Mouse (Mus musculus) erythroblast, embryonic 14.5 days (primary cell): ENCODE measurements around the gene Itga9. TPM values are rescaled to one million over a fixed set of nuclear protein-coding genes. Genes with fewer than 3 reads are reported as not detected.

ENCODE experiments used
- H3K27me3 ChIP-seq: 2 replicates; pipeline ENCODE4 v1.6.1; 2012; ENCODE audit warnings: inconsistent platforms; ENCODE audit not compliant: control insufficient read depth
- H3K36me3 ChIP-seq: 2 replicates; pipeline ENCODE4 v1.6.1; 2012; ENCODE audit warnings: mild to moderate bottlenecking, inconsistent platforms; ENCODE audit not compliant: control insufficient read depth
- H3K4me1 ChIP-seq: 2 replicates; pipeline ENCODE4 v1.6.1; 2012; ENCODE audit warnings: inconsistent platforms; ENCODE audit not compliant: control insufficient read depth
- H3K4me3 ChIP-seq: replicated peaks from 2 replicates; pipeline ENCODE3; 2012; ENCODE audit warnings: moderate library complexity, mild to moderate bottlenecking, inconsistent platforms
- H3K9me3 ChIP-seq: 2 replicates; pipeline ENCODE4 v1.6.1; 2012; ENCODE audit warnings: low read length, inconsistent platforms, mixed read lengths; ENCODE audit not compliant: control insufficient read depth
- GATA1 ChIP-seq: IDR thresholded peaks from 2 replicates; pipeline ENCODE4 v1.6.1; 2012; ENCODE audit warnings: low read length, inconsistent platforms, mixed read lengths
- TAL1 ChIP-seq: IDR thresholded peaks from 3 replicates; pipeline ENCODE4 v1.6.1; 2012; ENCODE audit warnings: low read length, inconsistent platforms, mixed read lengths
- polyA plus RNA-seq: library from polyadenylated mRNA; stranded (reverse); fragments of >175 nt; gene quantifications from 2 replicates; pipeline ENCODE4 v1.2.3, GENCODE M21; 2012

Gene Itga9
- polyA plus RNA-seq, 1 experiment = under 0.01 TPM

DNA sequence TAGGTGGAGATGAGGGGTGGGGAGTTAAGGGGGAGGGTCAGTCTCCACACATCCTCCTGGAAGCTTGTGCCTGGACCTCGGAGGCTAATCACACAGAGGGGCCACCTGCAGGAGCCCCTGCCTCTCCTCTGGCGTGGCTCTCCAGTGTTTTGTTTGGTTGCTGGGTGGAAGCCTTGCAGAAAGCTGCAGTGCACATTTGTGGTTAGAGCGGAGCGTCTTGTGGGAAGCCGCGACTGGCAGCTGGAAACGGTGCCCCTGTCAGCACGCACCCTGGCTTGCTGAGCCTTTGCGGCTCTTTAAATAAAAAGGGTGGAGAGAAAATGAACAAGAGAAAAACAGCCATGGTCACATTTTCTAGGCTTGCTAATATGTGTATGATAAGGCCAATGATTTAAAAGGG lies 70.9 kb downstream of the Itga9 start:
- Histone ChIP-seq H3K4me3 (no peak overlapping the region), H3K36me3 (no peaks in the 10 kb centered on the region), H3K27me3 (0 out of 2 replicates have a peak, but pooled peaks cover 4% of the 10 kb centered on the region), H3K4me1 (no peaks in the 10 kb centered on the region), H3K9me3 (no peaks in the 10 kb centered on the region)
- TF ChIP-seq TAL1 (no peak), GATA1 (no peak)

DNA sequence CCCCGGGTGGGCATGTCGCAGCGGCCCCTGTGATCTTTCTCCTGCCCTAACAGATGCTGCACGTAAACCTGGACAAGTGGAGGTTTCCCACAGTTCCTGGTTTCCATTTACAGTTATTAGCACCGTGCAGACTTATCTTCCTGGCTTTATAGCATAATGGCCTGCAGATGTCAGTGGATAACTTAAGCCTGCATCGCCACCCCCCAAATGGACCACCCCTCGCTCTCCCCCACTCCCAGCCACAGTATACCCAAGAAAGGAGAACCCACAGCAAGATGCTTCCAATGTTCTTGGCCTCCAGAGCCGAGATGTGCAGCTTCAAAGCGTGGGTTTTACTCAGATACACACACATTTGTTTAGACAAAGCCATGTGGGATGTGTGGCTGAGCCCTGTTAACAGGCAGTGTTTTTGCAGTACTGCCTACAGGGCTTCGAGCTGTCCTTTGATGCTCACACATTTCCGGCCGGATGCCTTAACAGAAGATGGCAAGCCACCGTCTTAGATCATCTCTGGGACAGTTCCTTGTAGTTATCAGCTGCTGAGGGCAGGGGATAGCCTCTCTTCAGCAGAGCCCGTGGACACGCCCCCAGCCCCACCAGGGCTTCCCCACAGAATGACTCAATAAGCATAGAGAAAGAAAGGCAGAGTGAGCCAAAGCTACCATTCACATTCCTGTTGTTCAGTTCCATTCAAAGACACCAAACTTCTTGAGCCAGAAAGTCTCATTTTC lies 71.7 kb downstream of the Itga9 start:
- H3K4me1 ChIP-seq = no peaks in the 10 kb centered on the region
- no peaks in the 10 kb centered on the region for H3K36me3 ChIP-seq
- 0 out of 2 replicates have a peak, but pooled peaks cover 4% of the 10 kb centered on the region for H3K27me3 ChIP-seq
- H3K9me3 ChIP-seq = no peaks in the 10 kb centered on the region
- TF ChIP-seq GATA1 (no peak), TAL1 (no peak)
- no peak overlapping the region for H3K4me3 ChIP-seq

DNA sequence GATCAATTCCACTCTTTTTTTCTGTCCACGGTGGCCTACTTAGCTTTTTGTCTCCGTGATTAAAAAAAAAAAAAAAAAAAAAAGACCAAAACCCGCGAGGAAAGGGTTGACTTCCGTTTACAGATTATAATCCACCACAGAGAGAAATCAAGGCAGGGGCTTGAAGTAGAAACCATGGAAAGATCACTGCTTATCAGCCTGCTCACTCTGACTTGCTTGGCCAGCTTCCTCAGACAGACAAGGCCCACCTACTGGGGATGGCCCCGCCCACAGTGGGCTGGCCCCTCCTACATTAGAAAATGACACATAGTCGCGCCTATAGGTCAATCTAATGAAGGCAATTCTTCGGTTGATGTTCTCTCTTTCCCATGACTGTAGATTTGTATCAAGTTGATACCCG lies 72.3 kb downstream of the Itga9 start:
- no peaks in the 10 kb centered on the region for H3K36me3 ChIP-seq
- H3K27me3 ChIP-seq = 0 out of 2 replicates have a peak, but pooled peaks cover 4% of the 10 kb centered on the region
- no peak overlapping the region for H3K4me3 ChIP-seq
- TF ChIP-seq TAL1 = no peak
- TF ChIP-seq GATA1 = no peak
- H3K9me3 ChIP-seq = no peaks in the 10 kb centered on the region
- no peaks in the 10 kb centered on the region for H3K4me1 ChIP-seq

DNA sequence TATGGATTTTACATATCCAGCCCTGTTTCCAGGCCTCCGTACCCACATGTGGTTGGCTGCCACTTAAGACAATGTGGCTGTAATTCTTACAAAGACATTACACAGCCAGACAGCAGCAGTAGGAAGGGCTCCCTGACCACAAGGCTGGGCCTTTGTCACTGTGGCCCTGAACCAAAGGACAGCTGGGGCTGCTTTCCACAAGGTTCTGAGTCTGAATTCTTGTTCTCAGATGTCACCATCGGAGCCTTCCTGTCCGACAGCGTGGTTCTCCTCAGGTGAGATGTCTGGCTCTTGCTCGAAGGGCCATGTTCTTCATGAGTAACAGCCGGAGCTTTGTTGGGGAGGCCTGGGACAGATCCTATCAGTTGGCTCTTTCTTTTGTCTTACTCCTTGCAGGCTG lies 75.0 kb downstream of the Itga9 start:
- Histone ChIP-seq H3K4me3 (no peak overlapping the region), H3K27me3 (0 out of 2 replicates have a peak, but pooled peaks cover 4% of the 10 kb centered on the region), H3K9me3 (no peaks in the 10 kb centered on the region), H3K36me3 (no peaks in the 10 kb centered on the region), H3K4me1 (no peaks in the 10 kb centered on the region)
- TF ChIP-seq TAL1 (no peak), GATA1 (no peak)

DNA sequence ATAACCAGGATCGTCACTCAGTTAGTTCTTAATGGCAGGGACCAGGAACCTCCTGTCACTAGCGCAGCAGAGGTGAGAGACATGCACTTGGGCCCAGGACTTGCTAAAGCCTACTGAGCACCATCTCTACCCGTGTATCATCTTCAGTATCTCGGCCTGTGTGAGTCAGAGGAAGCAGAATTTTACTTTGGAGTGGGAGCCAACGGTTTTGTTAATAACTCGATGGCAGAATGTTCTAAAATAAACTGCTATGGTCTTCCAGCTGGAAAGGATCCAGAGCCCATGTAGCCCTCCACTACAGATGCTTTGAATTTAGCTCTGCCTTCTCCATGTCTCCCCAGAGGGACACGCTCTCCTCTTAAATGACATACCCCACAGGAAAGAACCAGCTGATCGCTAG lies 75.7 kb downstream of the Itga9 start:
- no peaks in the 10 kb centered on the region for H3K4me1 ChIP-seq
- TF ChIP-seq GATA1 (no peak), TAL1 (no peak)
- H3K36me3 ChIP-seq = no peaks in the 10 kb centered on the region
- H3K9me3 ChIP-seq = no peaks in the 10 kb centered on the region
- no peak overlapping the region for H3K4me3 ChIP-seq
- 0 out of 2 replicates have a peak, but pooled peaks cover 4% of the 10 kb centered on the region for H3K27me3 ChIP-seq

DNA sequence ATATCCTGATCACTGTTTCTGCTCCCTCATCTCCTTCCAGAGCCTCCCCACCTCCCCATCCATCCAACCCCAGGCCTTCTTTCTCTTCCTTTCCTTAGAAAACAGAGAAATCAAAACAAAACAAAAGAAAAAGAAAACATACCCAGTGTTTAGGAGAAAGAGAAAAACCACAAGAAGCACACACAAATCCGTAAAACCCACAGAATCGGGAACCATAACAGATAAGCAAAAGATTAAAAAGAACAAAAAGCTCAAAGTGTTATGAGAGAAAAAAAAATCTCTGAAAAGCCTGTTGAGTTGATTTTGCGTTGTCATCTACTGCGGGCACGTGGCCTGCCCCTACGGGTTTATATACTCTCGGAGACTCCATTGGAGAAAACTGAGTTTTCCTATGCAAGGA lies 77.0 kb downstream of the Itga9 start:
- Histone ChIP-seq H3K36me3 (no peaks in the 10 kb centered on the region), H3K27me3 (no peaks in the 10 kb centered on the region), H3K9me3 (no peaks in the 10 kb centered on the region), H3K4me3 (no peak overlapping the region), H3K4me1 (no peaks in the 10 kb centered on the region)
- no peak for TF ChIP-seq TAL1

DNA sequence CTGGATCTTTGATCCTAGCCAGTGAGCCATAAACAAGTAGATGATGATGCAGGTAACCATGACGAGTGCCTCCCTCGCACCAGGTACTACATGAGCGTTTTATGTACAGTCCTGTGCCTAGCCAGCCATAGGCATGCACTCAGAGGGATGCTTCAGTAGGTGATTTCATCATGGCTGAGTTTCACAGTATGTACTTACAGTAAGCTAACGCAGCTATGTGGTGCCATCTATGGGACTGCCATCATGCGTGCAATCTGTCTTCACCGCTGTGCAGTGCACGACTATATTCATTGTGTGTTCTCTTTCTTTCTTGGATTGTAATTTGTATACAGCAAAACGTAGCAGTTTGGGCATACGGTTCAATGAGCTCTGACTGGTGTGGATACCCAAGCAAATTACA lies 77.9 kb downstream of the Itga9 start:
- TF ChIP-seq TAL1 (no peak), GATA1 (no peak)
- no peaks in the 10 kb centered on the region for H3K4me1 ChIP-seq

DNA sequence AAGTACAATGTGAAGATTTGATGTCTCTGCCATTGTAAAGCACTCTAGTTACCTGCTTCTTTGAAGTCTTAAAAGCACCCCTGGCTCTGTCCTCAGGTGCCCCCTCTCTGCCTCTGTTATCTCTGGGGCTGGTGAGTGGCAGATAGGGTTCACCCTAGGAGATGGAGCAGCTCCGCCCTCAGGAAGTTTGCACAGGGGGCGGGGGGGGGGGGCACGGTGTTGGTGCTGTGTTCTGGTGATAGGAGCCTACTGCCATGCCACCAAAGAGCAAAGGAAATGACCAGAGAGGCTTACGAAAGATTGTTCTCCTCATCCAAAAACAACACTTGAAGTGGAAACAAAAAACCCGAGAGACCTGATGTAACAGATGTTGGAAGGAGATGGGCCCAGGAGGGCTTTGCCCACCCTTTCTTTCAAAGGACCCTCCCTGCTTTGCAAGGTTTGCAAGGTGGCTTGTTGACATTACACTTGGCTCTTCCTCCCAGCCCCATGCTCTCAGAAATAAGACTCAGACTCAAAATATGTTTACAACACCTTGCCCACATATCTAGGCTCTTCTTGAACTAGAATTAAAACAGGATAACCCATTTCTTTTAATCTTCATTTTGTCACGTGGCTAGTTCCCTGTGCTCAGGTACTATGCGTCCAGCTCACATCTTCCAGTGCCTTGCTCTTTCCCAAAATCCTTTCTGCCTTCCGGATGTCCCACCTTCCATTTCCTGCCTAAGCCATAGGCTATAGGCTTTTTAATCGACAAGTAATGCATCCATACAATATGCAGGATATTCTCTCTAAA lies 79.9 kb downstream of the Itga9 start:
- Histone ChIP-seq H3K9me3 (no peaks in the 10 kb centered on the region), H3K4me3 (no peak overlapping the region), H3K27me3 (no peaks in the 10 kb centered on the region), H3K4me1 (no peaks in the 10 kb centered on the region), H3K36me3 (no peaks in the 10 kb centered on the region)
- TF ChIP-seq GATA1 (no peak), TAL1 (no peak)

More for the DNA sequence above, 77.9 kb downstream of the Itga9 start:
- Histone ChIP-seq H3K9me3 (no peaks in the 10 kb centered on the region), H3K36me3 (no peaks in the 10 kb centered on the region), H3K4me3 (no peak overlapping the region), H3K27me3 (no peaks in the 10 kb centered on the region)

DNA sequence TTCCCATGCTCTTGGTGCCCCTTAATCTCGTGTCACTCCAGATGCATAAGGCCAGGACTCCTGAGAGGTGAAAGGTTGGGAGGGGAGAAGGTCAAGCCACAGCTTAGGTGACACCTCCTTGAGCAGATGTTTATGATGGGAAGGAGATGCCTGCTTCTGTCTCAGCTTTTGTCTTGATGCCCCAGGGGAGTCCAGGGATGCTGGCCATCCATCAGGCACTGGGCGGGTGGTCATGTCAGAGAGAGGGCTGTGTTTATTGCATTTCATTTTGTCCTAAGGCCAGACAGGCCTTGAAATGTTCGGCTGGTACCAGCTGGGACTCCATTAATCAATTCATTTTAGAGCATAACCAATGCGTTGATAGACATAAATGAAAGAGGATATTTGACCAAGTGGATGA lies 81.8 kb downstream of the Itga9 start:
- TF ChIP-seq TAL1 (no peak), GATA1 (no peak)
- no peak overlapping the region for H3K4me3 ChIP-seq
- H3K9me3 ChIP-seq = no peaks in the 10 kb centered on the region
- no peaks in the 10 kb centered on the region for H3K36me3 ChIP-seq
- no peaks in the 10 kb centered on the region for H3K27me3 ChIP-seq
- H3K4me1 ChIP-seq = no peaks in the 10 kb centered on the region
